Mouse (Mus musculus) hindlimb bud, embryonic 11.5 days (tissue): ENCODE results near the gene Notch3.
"Not testable (repeated sequence)": the region's sequence is repeated elsewhere in the genome, so short reads cannot be mapped to it uniquely, and the experiment has no call there.

Source experiments
- DNase-seq: peaks from one replicate; pipeline ENCODE4 v3.0.0-alpha.2; 2012; ENCODE audit warnings: low read depth, low spot score; ENCODE audit errors: extremely low spot score

Gene Notch3

GRCm38 (mm10) chr17:32097676-32098075, 69.0 kb downstream of the Notch3 start:
- no peak for DNase-seq

GRCm38 (mm10) chr17:32092895-32093294, 73.8 kb downstream of the Notch3 start:
- no peak for DNase-seq

- no peak for DNase-seq
These were observed 74.4 kb downstream of the Notch3 start for GRCm38 (mm10) chr17:32092241-32092619.

- not testable (repeated sequence) for DNase-seq
These were observed 75.0 kb downstream of the Notch3 start for GRCm38 (mm10) chr17:32091364-32092240.

- no peak for DNase-seq
These were observed 75.7 kb downstream of the Notch3 start for GRCm38 (mm10) chr17:32091032-32091363.

GRCm38 (mm10) chr17:32087069-32087468, 79.6 kb downstream of the Notch3 start:
- DNase-seq = no peak

GRCm38 (mm10) chr17:32083351-32083750, 83.3 kb downstream of the Notch3 start:
- no peak for DNase-seq

- DNase-seq = no peak
These were observed 91.5 kb downstream of the Notch3 start for GRCm38 (mm10) chr17:32075164-32075563.

GRCm38 (mm10) chr17:32074658-32075057, 92.0 kb downstream of the Notch3 start:
- DNase-seq = no peak

- peak; percentile 26 for DNase-seq
These were observed 93.3 kb downstream of the Notch3 start for GRCm38 (mm10) chr17:32073359-32073758.
